Mouse (Mus musculus) activated CD4-positive, CD25-positive, alpha-beta regulatory T cell (primary cell): ENCODE measurements around the gene Crkl. TPM values are rescaled to one million over a fixed set of nuclear protein-coding genes. Genes with fewer than 3 reads are reported as not detected.

ENCODE experiments used
- polyA plus RNA-seq, 2 experiments: library from polyadenylated mRNA; unstranded; fragments of 100-300 nt; shearing (Covaris generic); gene quantifications; one replicate each; pipeline ENCODE4 v1.2.1; 2017

Gene Crkl
- polyA plus RNA-seq, result 10 to 100 TPM; 55.7 to 70.5 TPM

GRCm38 (mm10) chr16:17451541-17452372, at the start of gene Crkl:
Crkl (plus strand) TSS chr16:17451987.

GRCm38 (mm10) chr16:17405736-17406443, 45.9 kb upstream of the Crkl start, which contains the start of the genes Snap29 and Pi4ka:
Snap29 (plus strand) TSS chr16:17405986.
Pi4ka (minus strand) TSS chr16:17406314.

GRCm38 (mm10) chr16:17489469-17490111, 37.8 kb downstream of the Crkl start, which contains the start of gene Aifm3:
Aifm3 (plus strand) TSS chr16:17489611.

GRCm38 (mm10) chr16:17508546-17509239, 56.9 kb downstream of the Crkl start, which contains the start of gene Lztr1:
Lztr1 (plus strand) TSS chr16:17508688.

GRCm38 (mm10) chr16:17530640-17531288, 79.0 kb downstream of the Crkl start, which contains the start of gene Thap7:
Thap7 (minus strand) TSS chr16:17531136.

Other genes starting within 250 kb of the Crkl start
- 100 to 1,000 TPM; 362 TPM for gene Ube2l3, start 249.3 kb upstream of the Crkl start, polyA plus RNA-seq
- gene Rimbp3, start 243.4 kb upstream of the Crkl start, polyA plus RNA-seq, result under 1 TPM; 0.04 to 0.18 TPM
- 1 to 10 TPM; 1.3 to 1.9 TPM for gene Hic2, start 218.4 kb upstream of the Crkl start, polyA plus RNA-seq
- 100 to 1,000 TPM; 102 to 147 TPM for gene Tmem191c, start 175.9 kb upstream of the Crkl start, polyA plus RNA-seq
- gene Serpind1, start 120.6 kb upstream of the Crkl start, polyA plus RNA-seq, result under 1 TPM; 0.16 to 0.26 TPM
- gene Snap29, start 46.0 kb upstream of the Crkl start, polyA plus RNA-seq, result 10 to 100 TPM; 19.2 to 20.7 TPM
- gene Pi4ka, start 45.7 kb upstream of the Crkl start, polyA plus RNA-seq, result 10 to 100 TPM; 50.3 to 57.9 TPM
- gene Aifm3, start 37.6 kb downstream of the Crkl start, polyA plus RNA-seq, result under 1 TPM in 1 of 2 experiments, not detected in 1; 0.20 TPM
- 10 to 100 TPM; 39.4 to 49.2 TPM for gene Lztr1, start 56.7 kb downstream of the Crkl start, polyA plus RNA-seq
- gene Thap7, start 79.1 kb downstream of the Crkl start, polyA plus RNA-seq, result 10 to 100 TPM; 65.5 to 75.9 TPM
- gene Lrrc74b, start 109.3 kb downstream of the Crkl start, polyA plus RNA-seq, result under 1 TPM in 1 of 2 experiments, not detected in 1; 0.47 TPM
- gene P2rx6, start 109.9 kb downstream of the Crkl start, polyA plus RNA-seq, result not detected
- 1 to 10 TPM; 1.1 to 2.2 TPM for gene Slc7a4, start 131.2 kb downstream of the Crkl start, polyA plus RNA-seq
- gene Smpd4, start 167.4 kb downstream of the Crkl start, polyA plus RNA-seq, result 10 to 100 TPM; 14.1 to 18.4 TPM
- under 1 TPM; 0.33 to 0.64 TPM for gene Ccdc74a, start 194.5 kb downstream of the Crkl start, polyA plus RNA-seq